Mouse (Mus musculus) limb, embryonic 12.5 days (tissue): Measurements from ENCODE around the gene Ywhaq. TPM values are rescaled to one million over a fixed set of nuclear protein-coding genes. Genes with fewer than 3 reads are reported as not detected.
A peak's percentile ranks its signal among the peaks of the same experiment; 100 is the strongest.

ENCODE experiments used
- ATAC-seq: fragments of 200-750 bp; cut with Nextera tagmentation; 2 replicates; pipeline ENCODE4 v1.8.0; 2017; ENCODE audit warnings: low read depth, moderate TSS enrichment; ENCODE audit not compliant: insufficient number of reproducible peaks, insufficient read depth, low FRiP score, low TSS enrichment
- H3K27ac ChIP-seq: fragments of 300-500 bp; sonication (generic); 2 replicates; pipeline ENCODE4 v1.5.1; 2016; ENCODE audit warnings: mild to moderate bottlenecking, moderate library complexity
- H3K27me3 ChIP-seq: fragments of 300-500 bp; sonication (generic); 2 replicates; pipeline ENCODE4 v1.6.1; 2016; ENCODE audit warnings: mild to moderate bottlenecking, moderate library complexity
- H3K36me3 ChIP-seq: fragments of 300-500 bp; sonication (generic); 2 replicates; pipeline ENCODE4 v1.6.1; 2016; ENCODE audit warnings: mild to moderate bottlenecking, moderate library complexity
- H3K4me1 ChIP-seq: fragments of 300-500 bp; sonication (generic); replicated peaks from 2 replicates; pipeline ENCODE4 v1.6.1; 2016
- H3K4me2 ChIP-seq: fragments of 300-500 bp; sonication (generic); 2 replicates; pipeline ENCODE4 v1.6.1; 2016; ENCODE audit warnings: mild to moderate bottlenecking, moderate library complexity
- H3K4me3 ChIP-seq: fragments of 300-500 bp; sonication (generic); replicated peaks from 2 replicates; pipeline ENCODE4 v1.5.1; 2016; ENCODE audit warnings: mild to moderate bottlenecking
- H3K9ac ChIP-seq: fragments of 300-500 bp; sonication (generic); replicated peaks from 2 replicates; pipeline ENCODE4 v1.6.1; 2016; ENCODE audit warnings: mild to moderate bottlenecking, moderate library complexity
- H3K9me3 ChIP-seq: fragments of 300-500 bp; sonication (generic); 2 replicates; pipeline ENCODE4 v1.6.1; 2016; ENCODE audit warnings: mild to moderate bottlenecking, moderate library complexity
- WGBS: fragments of 180-500 bp; shearing (Covaris S2); methylation state at CpG from one replicate; pipeline ENCODE4 v1.1.7; 2016; 5-methylcytosine and 5-hydroxymethylcytosine counted together
- polyA plus RNA-seq: library from polyadenylated mRNA; unstranded; fragments of >200 nt; fragmentation: Nextera tagmentation; extraction: Ambion mirVana; gene quantifications from 2 replicates; pipeline ENCODE4 v1.2.1, GENCODE M21; 2016

Ywhaq gene
- 791 and 812 TPM in 2 replicates for polyA plus RNA-seq

- H3K9ac ChIP-seq, result peak within 1 kb of the TSS; percentile 97
Observed at GRCm38 (mm10) chr12:21417100-21418070, at the start of gene Ywhaq. Gene Ywhaq (minus strand): TSS chr12:21417637.

GRCm38 (mm10) chr12:21463448-21463891 is 46.0 kb upstream of the Ywhaq start:
- Histone ChIP-seq H3K27me3 (no peaks in the 10 kb centered on the region), H3K4me3 (no peak overlapping the region), H3K36me3 (no peaks in the 10 kb centered on the region), H3K9me3 (no peaks in the 10 kb centered on the region), H3K9ac (no peak overlapping the region), H3K27ac (no peak overlapping the region), H3K4me2 (no peak overlapping the region), H3K4me1 (peaks cover 4% of the 10 kb centered on the region; the same call in 1 of the 2 replicates)
- WGBS, result 60% methylated on average over 5 of the region's 5 CpGs
- ATAC-seq, result no peak

More at GRCm38 (mm10) chr12:21417100-21418070, at the start of gene Ywhaq:
- Histone ChIP-seq H3K27ac (peak within 1 kb of the TSS; percentile 99), H3K4me2 (peak within 1 kb of the TSS; percentile 67), H3K4me1 (peaks cover 12% of the 10 kb centered on the region; the same call in 1 of the 2 replicates), H3K36me3 (peaks cover 36% of the 10 kb centered on the region), H3K9me3 (peaks cover 17% of the 10 kb centered on the region), H3K4me3 (peak within 1 kb of the TSS; percentile 87), H3K27me3 (no peaks in the 10 kb centered on the region)
- peak; percentile 100 for ATAC-seq
- WGBS, result under 1% methylated on average over 100 of the region's 103 CpGs

- no peaks in the 10 kb centered on the region for H3K36me3 ChIP-seq
- no peak overlapping the region for H3K9ac ChIP-seq
- no peak overlapping the region for H3K4me2 ChIP-seq
- H3K4me3 ChIP-seq, result no peak overlapping the region
- no peaks in the 10 kb centered on the region for H3K9me3 ChIP-seq
- 70% methylated on average over 3 of the region's 3 CpGs for WGBS
- H3K27ac ChIP-seq, result no peak overlapping the region
- no peaks in the 10 kb centered on the region for H3K27me3 ChIP-seq
- H3K4me1 ChIP-seq, result peaks cover 4% of the 10 kb centered on the region; the same call in 1 of the 2 replicates
- ATAC-seq, result no peak
Observed at GRCm38 (mm10) chr12:21462658-21463057, 45.2 kb upstream of the Ywhaq start.

GRCm38 (mm10) chr12:21459681-21460080 is 42.2 kb upstream of the Ywhaq start:
- Histone ChIP-seq H3K4me1 (peaks cover 4% of the 10 kb centered on the region; the same call in 1 of the 2 replicates), H3K27ac (no peak overlapping the region), H3K4me2 (no peak overlapping the region), H3K9me3 (no peaks in the 10 kb centered on the region), H3K9ac (no peak overlapping the region), H3K4me3 (no peak overlapping the region), H3K27me3 (no peaks in the 10 kb centered on the region), H3K36me3 (no peaks in the 10 kb centered on the region)
- no peak for ATAC-seq
- WGBS, result 90% methylated on average over 4 of the region's 4 CpGs

GRCm38 (mm10) chr12:21456021-21456420 is 38.6 kb upstream of the Ywhaq start:
- Histone ChIP-seq H3K9me3 (no peaks in the 10 kb centered on the region), H3K4me3 (no peak overlapping the region), H3K9ac (no peak overlapping the region), H3K27ac (no peak overlapping the region), H3K4me1 (no peaks in the 10 kb centered on the region), H3K36me3 (no peaks in the 10 kb centered on the region), H3K27me3 (no peaks in the 10 kb centered on the region), H3K4me2 (no peak overlapping the region)
- WGBS, result 86% methylated on average over 1 of the region's 1 CpGs
- no peak for ATAC-seq

- WGBS, result 26% methylated on average over 1 of the region's 1 CpGs
- no peak for ATAC-seq
- H3K9me3 ChIP-seq, result no peaks in the 10 kb centered on the region
Observed at GRCm38 (mm10) chr12:21451752-21452151, 34.3 kb upstream of the Ywhaq start.

GRCm38 (mm10) chr12:21451351-21451750 is 33.9 kb upstream of the Ywhaq start:
- H3K36me3 ChIP-seq, result no peaks in the 10 kb centered on the region
- no peak overlapping the region for H3K9ac ChIP-seq
- no peak overlapping the region for H3K4me2 ChIP-seq
- H3K4me1 ChIP-seq, result no peaks in the 10 kb centered on the region
- no peak overlapping the region for H3K27ac ChIP-seq
- no peak overlapping the region for H3K4me3 ChIP-seq
- H3K9me3 ChIP-seq, result no peaks in the 10 kb centered on the region
- no peaks in the 10 kb centered on the region for H3K27me3 ChIP-seq
- no peak for ATAC-seq
- WGBS, result 88% methylated on average over 2 of the region's 2 CpGs

More at GRCm38 (mm10) chr12:21451752-21452151, 34.3 kb upstream of the Ywhaq start:
- Histone ChIP-seq H3K27ac (no peak overlapping the region), H3K9ac (no peak overlapping the region), H3K4me2 (no peak overlapping the region), H3K27me3 (no peaks in the 10 kb centered on the region), H3K4me1 (no peaks in the 10 kb centered on the region), H3K36me3 (no peaks in the 10 kb centered on the region), H3K4me3 (no peak overlapping the region)

- no peak for ATAC-seq
- Histone ChIP-seq H3K9ac (no peak overlapping the region), H3K36me3 (no peaks in the 10 kb centered on the region), H3K4me2 (no peak overlapping the region), H3K9me3 (no peaks in the 10 kb centered on the region), H3K27me3 (no peaks in the 10 kb centered on the region), H3K27ac (no peak overlapping the region), H3K4me1 (no peaks in the 10 kb centered on the region), H3K4me3 (no peak overlapping the region)
- WGBS, result 92% methylated on average over 3 of the region's 3 CpGs
Observed at GRCm38 (mm10) chr12:21443783-21444182, 26.3 kb upstream of the Ywhaq start.

- no peaks in the 10 kb centered on the region for H3K27me3 ChIP-seq
- no peak for ATAC-seq
- no peaks in the 10 kb centered on the region for H3K9me3 ChIP-seq
- H3K4me3 ChIP-seq, result no peak overlapping the region
- no peak overlapping the region for H3K4me2 ChIP-seq
- no peaks in the 10 kb centered on the region for H3K4me1 ChIP-seq
- WGBS, result 90% methylated on average over 1 of the region's 1 CpGs
- H3K9ac ChIP-seq, result no peak overlapping the region
- no peaks in the 10 kb centered on the region for H3K36me3 ChIP-seq
- H3K27ac ChIP-seq, result no peak overlapping the region
Observed at GRCm38 (mm10) chr12:21441870-21442269, 24.4 kb upstream of the Ywhaq start.

- Histone ChIP-seq H3K36me3 (no peaks in the 10 kb centered on the region), H3K27me3 (no peaks in the 10 kb centered on the region), H3K4me1 (no peaks in the 10 kb centered on the region), H3K4me3 (no peak overlapping the region), H3K9ac (no peak overlapping the region), H3K4me2 (no peak overlapping the region), H3K27ac (no peak overlapping the region), H3K9me3 (no peaks in the 10 kb centered on the region)
- 87% methylated on average over 9 of the region's 9 CpGs for WGBS
- no peak for ATAC-seq
Observed at GRCm38 (mm10) chr12:21439428-21439827, 22.0 kb upstream of the Ywhaq start.

GRCm38 (mm10) chr12:21438750-21439394 is 21.4 kb upstream of the Ywhaq start:
- Histone ChIP-seq H3K9ac (no peak overlapping the region), H3K27ac (no peak overlapping the region), H3K27me3 (no peaks in the 10 kb centered on the region), H3K36me3 (no peaks in the 10 kb centered on the region), H3K4me3 (no peak overlapping the region), H3K4me1 (no peaks in the 10 kb centered on the region), H3K9me3 (no peaks in the 10 kb centered on the region), H3K4me2 (no peak overlapping the region)
- ATAC-seq, result no peak
- 80% methylated on average over 4 of the region's 4 CpGs for WGBS
